Mouse (Mus musculus) forebrain, embryonic 11.5 days (tissue): Measurements from ENCODE around the gene 4930558K02Rik. TPM values are rescaled to one million over a fixed set of nuclear protein-coding genes. Genes with fewer than 3 reads are reported as not detected.

Experiments
- ATAC-seq: fragments of 200-750 bp; cut with Nextera tagmentation; replicated peaks from 2 replicates; pipeline ENCODE4 v1.8.0; 2017; ENCODE audit warnings: moderate TSS enrichment; ENCODE audit not compliant: low FRiP score
- DNase-seq: peaks from one replicate; pipeline ENCODE4 v3.0.0-alpha.2; 2017; ENCODE audit warnings: low spot score
- H3K27ac ChIP-seq: fragments of 300-500 bp; sonication (generic); 2 replicates; pipeline ENCODE4 v1.5.1; 2014; ENCODE audit warnings: low read depth, low read length
- H3K27me3 ChIP-seq: fragments of 300-500 bp; sonication (generic); 2 replicates; pipeline ENCODE4 v1.6.1; 2014; ENCODE audit warnings: mild to moderate bottlenecking, low read length, mixed read lengths; ENCODE audit not compliant: control insufficient read depth, insufficient read depth
- H3K36me3 ChIP-seq: fragments of 300-500 bp; sonication (generic); 2 replicates; pipeline ENCODE4 v1.6.1; 2014; ENCODE audit warnings: mild to moderate bottlenecking, low read length, moderate library complexity, mixed read lengths; ENCODE audit not compliant: control insufficient read depth, insufficient read depth
- H3K4me1 ChIP-seq: fragments of 300-500 bp; sonication (generic); replicated peaks from 2 replicates; pipeline ENCODE4 v1.6.1; 2014; ENCODE audit warnings: low read length, mixed read lengths; ENCODE audit not compliant: control insufficient read depth, insufficient read depth
- H3K4me2 ChIP-seq: fragments of 300-500 bp; sonication (generic); 2 replicates; pipeline ENCODE4 v1.6.1; 2014; ENCODE audit warnings: low read depth, mild to moderate bottlenecking, low read length, moderate library complexity, mixed read lengths; ENCODE audit not compliant: severe bottlenecking
- H3K4me3 ChIP-seq: fragments of 300-500 bp; sonication (generic); 2 replicates; pipeline ENCODE4 v1.5.1; 2014; ENCODE audit warnings: low read depth, low read length
- H3K9ac ChIP-seq: fragments of 300-500 bp; sonication (generic); 2 replicates; pipeline ENCODE4 v1.6.1; 2014; ENCODE audit warnings: low read length
- H3K9me3 ChIP-seq: fragments of 300-500 bp; sonication (generic); 2 replicates; pipeline ENCODE4 v1.6.1; 2016; ENCODE audit warnings: low read length, mixed read lengths; ENCODE audit not compliant: control insufficient read depth
- whole genome bisulfite sequencing: fragments of 180-500 bp; shearing (Covaris S2); extraction: QIAGEN DNeasy Blood & Tissue Kit; methylation state at CpG from one replicate; pipeline ENCODE4 v1.1.7; 2014; 5-methylcytosine and 5-hydroxymethylcytosine counted together
- polyA plus RNA-seq: library from polyadenylated mRNA; unstranded; fragments of >200 nt; fragmentation: Nextera tagmentation; extraction: Ambion mirVana; gene quantifications from 2 replicates; pipeline ENCODE4 v1.2.1, GENCODE M21; 2014

4930558K02Rik gene
- polyA plus RNA-seq, 1 experiment from 2014 or later = not detected

DNA sequence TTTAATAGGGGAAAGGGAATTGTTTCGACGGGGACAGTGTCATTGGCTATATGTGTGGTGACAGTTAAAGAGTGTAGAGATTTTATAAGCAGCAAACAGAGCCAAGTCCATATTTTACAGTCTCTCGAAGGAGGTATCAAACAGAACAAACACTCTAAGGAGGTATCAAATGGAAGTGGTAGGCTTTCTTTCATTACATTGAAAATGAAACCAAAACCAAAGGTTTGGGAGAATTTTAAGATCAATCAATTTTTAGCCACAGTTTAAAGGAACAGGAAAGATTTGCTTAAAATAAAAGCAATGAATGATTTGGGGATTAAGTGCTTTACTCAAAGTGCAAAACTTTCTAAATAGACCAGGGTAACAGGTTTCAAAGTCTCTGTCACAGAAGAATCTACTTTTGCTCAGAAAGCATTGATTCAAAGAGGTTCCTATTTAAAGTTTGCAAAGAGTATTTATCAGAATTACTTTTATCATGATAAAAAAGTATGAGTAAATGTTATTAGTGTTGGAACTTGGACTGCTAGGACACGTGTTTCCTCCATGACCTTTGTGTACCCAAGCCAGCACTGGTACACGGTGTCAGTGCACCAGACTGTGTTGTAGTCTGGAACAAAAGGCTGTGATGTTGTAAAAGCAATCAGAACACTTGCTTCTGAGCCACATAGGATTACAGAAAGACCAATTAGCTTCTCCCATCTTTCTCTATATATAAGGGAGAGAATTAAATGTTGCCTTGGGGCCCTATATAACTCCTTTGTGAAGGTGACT lies 28.2 kb downstream of the 4930558K02Rik start:
- Histone ChIP-seq H3K4me1 (no peaks in the 10 kb centered on the region), H3K4me2 (no peak overlapping the region), H3K27ac (no peak overlapping the region), H3K27me3 (no peaks in the 10 kb centered on the region), H3K4me3 (no peak overlapping the region), H3K9ac (no peak overlapping the region), H3K36me3 (no peaks in the 10 kb centered on the region), H3K9me3 (no peaks in the 10 kb centered on the region)
- no peak for DNase-seq
- no peak for ATAC-seq
- WGBS = 81% methylated on average over 5 of the region's 5 CpGs

DNA sequence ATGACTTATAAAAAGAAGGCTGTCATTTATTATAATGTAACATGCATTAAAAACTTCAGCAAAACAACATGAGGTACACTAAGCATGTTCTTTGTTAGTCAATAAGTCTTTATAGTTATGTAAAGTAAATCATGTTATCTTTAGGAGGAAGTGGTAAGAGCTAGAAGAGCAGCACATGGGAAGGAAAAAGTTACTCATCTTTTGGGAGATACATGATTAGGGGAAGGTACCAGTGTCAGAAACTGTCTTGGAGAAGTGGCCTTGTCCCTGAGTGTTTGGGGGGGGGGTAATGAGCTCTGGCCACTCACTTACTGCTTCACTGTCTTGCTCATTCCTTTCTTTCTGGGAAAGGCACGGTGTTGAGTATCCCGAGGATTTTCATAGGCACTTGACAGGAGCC lies 37.4 kb downstream of the 4930558K02Rik start:
- no peak overlapping the region for H3K4me2 ChIP-seq
- H3K4me3 ChIP-seq = no peak overlapping the region
- H3K4me1 ChIP-seq = no peaks in the 10 kb centered on the region
- no peak overlapping the region for H3K27ac ChIP-seq
- H3K27me3 ChIP-seq = no peaks in the 10 kb centered on the region
- no peak for ATAC-seq
- no peak overlapping the region for H3K9ac ChIP-seq
- no peaks in the 10 kb centered on the region for H3K36me3 ChIP-seq
- no peaks in the 10 kb centered on the region for H3K9me3 ChIP-seq
- 91% methylated on average over 2 of the region's 2 CpGs for WGBS
- no peak for DNase-seq

DNA sequence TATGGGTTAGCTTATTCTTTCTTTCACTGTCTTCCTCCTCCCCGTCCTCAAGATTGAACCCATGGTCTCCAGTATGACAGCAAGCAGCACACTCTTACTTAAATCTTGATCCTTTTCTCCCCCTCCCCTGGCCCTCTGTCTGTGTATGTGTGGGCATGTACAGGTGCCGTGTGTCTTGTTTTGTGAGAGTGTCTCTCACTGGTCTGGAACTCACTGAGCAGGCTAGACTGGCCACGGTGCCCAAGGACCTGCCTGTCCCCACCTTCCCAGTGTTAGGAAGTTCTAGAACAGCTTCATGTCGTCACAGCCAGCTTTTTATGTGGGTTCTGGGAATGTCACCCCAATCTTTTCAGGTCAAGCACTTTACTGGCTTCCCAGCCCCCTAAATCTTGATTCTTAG lies 47.1 kb downstream of the 4930558K02Rik start:
- Histone ChIP-seq H3K4me1 (no peaks in the 10 kb centered on the region), H3K27me3 (no peaks in the 10 kb centered on the region), H3K4me3 (no peak overlapping the region), H3K36me3 (no peaks in the 10 kb centered on the region), H3K4me2 (no peak overlapping the region), H3K9me3 (no peaks in the 10 kb centered on the region), H3K27ac (no peak overlapping the region), H3K9ac (no peak overlapping the region)
- DNase-seq (no peak), ATAC-seq (no peak)
- 86% methylated on average over 4 of the region's 4 CpGs for whole genome bisulfite sequencing

DNA sequence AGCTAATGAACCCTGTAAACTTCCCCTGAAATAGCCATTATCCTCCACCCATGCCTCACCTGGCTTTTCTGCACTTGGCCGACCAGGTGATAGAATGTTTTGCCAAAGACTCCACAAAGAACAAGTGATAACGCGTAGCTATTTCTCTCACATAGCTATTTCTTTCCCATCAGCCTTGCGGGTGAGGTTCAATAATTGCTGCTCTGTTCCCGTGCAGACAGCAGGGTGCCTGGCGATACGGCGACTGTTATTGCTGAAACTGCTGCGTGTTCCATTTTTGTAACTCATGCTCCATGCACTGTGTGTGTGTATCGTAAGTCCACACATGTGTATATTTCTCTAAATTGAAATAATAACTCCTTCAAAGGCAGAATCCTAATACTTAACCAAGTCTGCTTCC lies 47.6 kb downstream of the 4930558K02Rik start:
- H3K27ac ChIP-seq = no peak overlapping the region
- H3K4me2 ChIP-seq = no peak overlapping the region
- no peaks in the 10 kb centered on the region for H3K4me1 ChIP-seq
- no peaks in the 10 kb centered on the region for H3K27me3 ChIP-seq
- WGBS = 91% methylated on average over 10 of the region's 10 CpGs
- no peak overlapping the region for H3K9ac ChIP-seq
- H3K36me3 ChIP-seq = no peaks in the 10 kb centered on the region
- ATAC-seq (no peak), DNase-seq (no peak)
- no peaks in the 10 kb centered on the region for H3K9me3 ChIP-seq
- H3K4me3 ChIP-seq = no peak overlapping the region

DNA sequence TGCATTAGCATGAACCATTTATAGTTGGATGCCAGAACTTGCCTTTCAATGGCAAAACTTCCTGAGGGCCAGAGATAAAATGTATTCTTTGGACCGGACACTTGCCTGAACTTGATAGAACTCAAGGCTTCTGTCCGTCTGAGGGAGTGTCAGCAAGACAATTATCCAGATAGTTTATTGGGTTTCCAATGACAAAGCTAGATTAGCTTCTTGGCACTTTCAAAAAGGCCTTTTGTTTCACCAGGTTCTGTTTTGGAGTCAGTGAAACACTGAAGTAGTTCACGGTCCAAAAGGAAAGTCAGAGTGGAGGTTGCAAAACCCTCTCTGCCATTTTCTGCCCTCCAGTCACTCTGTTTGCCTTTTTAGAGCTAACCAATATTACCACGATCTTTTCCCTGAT lies 48.1 kb downstream of the 4930558K02Rik start:
- DNase-seq (no peak), ATAC-seq (no peak)
- 72% methylated on average over 4 of the region's 4 CpGs for WGBS
- no peaks in the 10 kb centered on the region for H3K36me3 ChIP-seq
- H3K4me1 ChIP-seq = no peaks in the 10 kb centered on the region
- no peak overlapping the region for H3K4me3 ChIP-seq
- no peak overlapping the region for H3K9ac ChIP-seq
- no peak overlapping the region for H3K27ac ChIP-seq
- H3K27me3 ChIP-seq = no peaks in the 10 kb centered on the region
- H3K9me3 ChIP-seq = no peaks in the 10 kb centered on the region
- H3K4me2 ChIP-seq = no peak overlapping the region

DNA sequence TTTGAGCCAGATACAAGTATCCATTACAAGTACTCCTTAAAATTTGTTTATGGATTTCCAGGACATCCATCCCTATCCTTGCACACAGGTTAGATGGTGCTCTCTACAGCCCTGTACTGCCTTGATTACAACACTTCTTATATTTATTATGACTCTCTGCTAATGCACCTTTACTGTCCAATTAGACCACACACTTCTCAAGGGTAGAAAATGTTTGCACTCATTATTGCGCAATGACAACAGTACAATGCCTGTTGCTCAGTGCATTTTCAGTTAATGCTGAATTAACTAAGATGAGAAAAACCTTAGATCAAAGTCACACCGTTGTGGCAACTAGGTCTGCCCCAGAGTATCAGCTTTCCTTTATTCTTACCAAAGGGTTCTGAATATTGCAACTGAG lies 51.5 kb downstream of the 4930558K02Rik start:
- WGBS = 81% methylated on average over 2 of the region's 2 CpGs
- Histone ChIP-seq H3K27me3 (no peaks in the 10 kb centered on the region), H3K4me3 (no peak overlapping the region), H3K4me1 (no peaks in the 10 kb centered on the region), H3K36me3 (no peaks in the 10 kb centered on the region), H3K27ac (no peak overlapping the region), H3K9ac (no peak overlapping the region), H3K9me3 (no peaks in the 10 kb centered on the region), H3K4me2 (no peak overlapping the region)
- DNase-seq (no peak), ATAC-seq (no peak)

DNA sequence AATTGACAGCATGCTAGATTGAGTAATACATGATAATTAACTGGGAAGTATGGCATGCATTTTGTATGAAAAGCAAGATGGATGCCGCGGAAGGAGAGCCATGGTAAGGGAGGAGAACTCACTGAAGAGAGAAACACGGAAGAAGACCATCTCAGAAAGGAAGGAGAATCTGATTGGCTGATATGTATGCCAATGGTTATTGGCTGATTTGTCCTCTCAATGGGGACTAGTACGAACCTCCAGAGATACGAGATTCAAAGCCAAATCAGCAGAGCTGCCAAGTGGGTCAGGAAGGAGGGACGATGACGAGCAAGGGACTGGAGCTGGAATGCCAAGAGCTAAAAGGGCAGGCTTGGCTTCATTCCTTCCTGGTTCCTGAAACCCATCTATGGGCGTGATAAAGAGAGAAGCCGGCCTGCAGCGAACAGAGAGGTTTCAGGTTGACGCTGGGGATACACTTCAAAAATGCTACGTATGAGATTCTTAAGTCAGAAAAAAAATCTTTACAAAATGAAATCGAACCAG lies 54.1 kb downstream of the 4930558K02Rik start:
- no peak for DNase-seq
- ATAC-seq = no peak
- Histone ChIP-seq H3K9ac (no peak overlapping the region), H3K27ac (no peak overlapping the region), H3K4me2 (no peak overlapping the region), H3K36me3 (no peaks in the 10 kb centered on the region), H3K27me3 (no peaks in the 10 kb centered on the region), H3K9me3 (no peaks in the 10 kb centered on the region), H3K4me1 (no peaks in the 10 kb centered on the region), H3K4me3 (no peak overlapping the region)
- WGBS = 88% methylated on average over 13 of the region's 13 CpGs

DNA sequence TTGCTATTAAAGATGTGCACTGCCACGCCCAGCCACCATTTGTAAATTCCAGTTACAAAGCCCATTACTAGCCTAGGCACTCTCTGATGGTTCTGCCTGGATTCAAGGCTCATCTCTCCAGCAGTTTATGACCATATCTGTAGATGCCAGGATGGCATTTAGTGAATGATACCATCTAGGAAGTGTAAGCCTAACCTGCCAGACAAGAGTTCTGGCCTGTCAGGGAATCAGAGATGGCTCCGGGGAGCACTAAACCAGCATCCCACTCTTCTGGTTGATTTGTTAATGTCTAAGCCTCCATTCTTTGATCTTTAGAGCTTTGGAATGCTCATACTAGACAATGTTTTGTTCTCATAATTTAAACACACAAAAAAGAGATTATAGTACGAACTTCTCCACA lies 55.1 kb downstream of the 4930558K02Rik start:
- H3K4me2 ChIP-seq = no peak overlapping the region
- H3K4me1 ChIP-seq = no peaks in the 10 kb centered on the region
- no peak overlapping the region for H3K4me3 ChIP-seq
- no peaks in the 10 kb centered on the region for H3K9me3 ChIP-seq
- H3K36me3 ChIP-seq = no peaks in the 10 kb centered on the region
- no peak for ATAC-seq
- 59% methylated on average over 3 of the region's 3 CpGs for WGBS
- no peak for DNase-seq
- no peaks in the 10 kb centered on the region for H3K27me3 ChIP-seq
- no peak overlapping the region for H3K27ac ChIP-seq
- no peak overlapping the region for H3K9ac ChIP-seq

DNA sequence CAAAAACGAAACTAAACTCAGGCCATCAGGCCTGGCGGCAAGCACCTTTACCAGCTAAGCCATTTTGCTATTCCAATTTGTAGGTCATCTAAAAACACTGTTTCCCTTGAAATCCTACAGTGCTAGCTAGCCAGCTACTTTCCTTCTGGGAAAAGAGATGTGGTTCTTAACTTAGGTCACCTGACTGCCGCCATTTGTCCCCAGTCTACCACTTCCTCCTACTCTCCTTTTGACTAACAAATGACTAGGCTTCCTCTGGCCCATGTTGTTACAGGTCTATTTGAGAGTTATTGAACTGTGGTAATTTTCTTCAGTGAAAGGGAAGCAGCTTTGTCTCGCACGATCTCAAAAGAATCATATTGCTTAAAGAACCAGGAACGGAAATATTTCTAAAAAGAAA lies 57.5 kb downstream of the 4930558K02Rik start:
- DNase-seq (no peak), ATAC-seq (no peak)
- no peak overlapping the region for H3K9ac ChIP-seq
- no peaks in the 10 kb centered on the region for H3K27me3 ChIP-seq
- no peak overlapping the region for H3K4me3 ChIP-seq
- no peak overlapping the region for H3K27ac ChIP-seq
- no peaks in the 10 kb centered on the region for H3K9me3 ChIP-seq
- WGBS = 74% methylated on average over 6 of the region's 6 CpGs
- no peaks in the 10 kb centered on the region for H3K36me3 ChIP-seq
- no peaks in the 10 kb centered on the region for H3K4me1 ChIP-seq
- H3K4me2 ChIP-seq = no peak overlapping the region
